Mouse (Mus musculus) cortical plate, adult 2 months (tissue): ENCODE results near the gene Mylk2. TPM values are rescaled to one million over a fixed set of nuclear protein-coding genes. Genes with fewer than 3 reads are reported as not detected.

Experiments
- H3K27ac ChIP-seq: fragments of 200-500 bp; 2 replicates; pipeline ENCODE4 v1.5.1; 2012; ENCODE audit warnings: low read length, control low read depth, inconsistent platforms; ENCODE audit not compliant: insufficient read depth
- H3K4me1 ChIP-seq: fragments of 200-500 bp; 2 replicates; pipeline ENCODE4 v1.6.1; 2011; ENCODE audit warnings: low read length; ENCODE audit not compliant: control insufficient read depth, insufficient read depth
- H3K4me3 ChIP-seq: fragments of 200-500 bp; 2 replicates; pipeline ENCODE4 v1.5.1; 2011; ENCODE audit warnings: mild to moderate bottlenecking, low read length, control low read depth; ENCODE audit not compliant: insufficient read depth
- CTCF ChIP-seq: fragments of 200-500 bp; IDR thresholded peaks from 2 replicates; pipeline ENCODE4 v1.5.1; 2011; ENCODE audit warnings: mild to moderate bottlenecking, control low read depth, low read length; ENCODE audit not compliant: insufficient read depth; ENCODE audit errors: extremely low read depth
- POLR2A ChIP-seq: fragments of 200-500 bp; IDR thresholded peaks from 2 replicates; pipeline ENCODE4 v1.6.1; 2011; ENCODE audit warnings: mild to moderate bottlenecking, low read length, control low read depth; ENCODE audit not compliant: insufficient read depth; ENCODE audit errors: extremely low read depth
- polyA plus RNA-seq: library from polyadenylated mRNA; depleted of rRNA; stranded (reverse); fragments of >200 nt; gene quantifications from 2 replicates; pipeline ENCODE4 v1.2.3, GENCODE M21; 2012

The Mylk2 gene
- polyA plus RNA-seq, 1 experiment: not detected

DNA sequence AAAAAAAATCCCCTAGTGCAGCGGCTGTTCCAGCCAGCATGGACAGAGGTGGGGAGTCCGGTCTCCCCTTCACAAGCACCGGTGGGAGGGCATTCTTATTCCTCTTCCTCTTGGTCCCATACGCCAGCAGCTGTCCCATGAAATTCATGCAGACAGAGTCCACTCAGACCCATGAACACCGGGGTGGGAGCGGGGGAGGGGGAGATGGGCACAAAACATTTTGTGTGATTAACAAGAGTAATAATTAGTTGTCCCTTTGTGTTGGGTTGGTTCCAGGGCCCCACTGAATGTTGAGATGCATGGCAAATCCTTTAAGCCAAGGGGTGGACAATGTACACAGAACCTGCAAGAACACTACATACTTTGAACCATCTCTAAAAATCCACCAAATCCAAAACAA, 30.0 kb downstream of the Mylk2 start:
- Histone ChIP-seq H3K4me3 (no peak overlapping the region), H3K27ac (no peak overlapping the region), H3K4me1 (no peaks in the 10 kb centered on the region)
- no peak for TF ChIP-seq CTCF
- TF ChIP-seq POLR2A: no peak

DNA sequence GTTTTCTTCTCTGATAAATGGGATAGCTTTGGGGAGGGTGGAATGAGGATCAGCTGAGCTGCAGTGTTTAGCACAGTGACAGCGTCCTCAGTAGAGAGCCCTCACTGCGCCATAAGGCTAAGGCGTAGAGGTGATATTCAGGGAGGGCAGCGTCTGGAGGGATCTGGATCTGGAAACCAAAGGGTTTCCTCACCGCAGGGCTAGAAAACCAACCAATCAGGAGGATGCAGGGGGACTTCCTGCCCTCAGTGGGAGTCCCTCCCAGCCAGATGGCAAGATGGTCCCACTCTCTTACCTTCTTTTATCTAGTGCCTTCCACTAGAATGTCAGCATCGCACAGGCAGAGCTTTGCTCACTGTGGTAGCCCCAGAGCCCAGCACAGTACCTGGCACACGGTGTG, 30.6 kb downstream of the Mylk2 start:
- Histone ChIP-seq H3K4me1 (no peaks in the 10 kb centered on the region), H3K27ac (no peak overlapping the region), H3K4me3 (no peak overlapping the region)
- TF ChIP-seq CTCF: no peak

DNA sequence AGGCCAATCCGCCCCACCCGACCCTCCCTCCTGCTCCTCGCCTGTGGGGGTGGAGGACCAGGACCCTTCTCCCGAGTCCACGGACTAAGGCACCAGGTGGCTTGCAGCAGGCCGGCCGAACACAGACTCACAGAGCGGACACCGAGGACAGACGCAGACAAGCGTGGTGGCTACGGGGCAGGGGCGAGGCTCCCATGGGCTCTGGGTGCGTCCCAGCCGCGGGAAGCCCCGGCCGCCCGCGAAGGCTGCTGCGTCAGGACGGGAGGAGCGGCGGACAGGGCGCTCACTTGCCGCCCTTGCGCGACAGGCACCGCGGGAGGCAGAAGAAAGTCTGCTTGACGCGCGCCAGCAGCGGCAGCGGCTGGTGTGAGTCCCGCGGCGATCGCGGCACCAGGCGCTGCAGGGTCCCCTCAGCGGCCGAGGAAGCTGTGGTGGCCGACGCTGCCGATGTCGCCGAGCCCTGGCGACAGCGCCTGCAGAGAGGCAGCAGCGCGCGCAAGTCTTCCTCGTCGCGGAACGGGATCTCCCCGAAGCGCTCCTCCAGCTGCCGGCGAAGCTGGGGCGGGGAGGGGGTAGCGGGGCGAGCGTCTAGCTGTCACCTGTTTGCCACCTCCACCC, 31.9 kb downstream of the Mylk2 start:
- Histone ChIP-seq H3K4me1 (no peaks in the 10 kb centered on the region), H3K4me3 (peak overlapping the region; percentile 24; the same call in 1 of the 2 replicates), H3K27ac (no peak overlapping the region)
- TF ChIP-seq CTCF (no peak), POLR2A (no peak)

- TF ChIP-seq CTCF (no peak), POLR2A (no peak)
- peak overlapping the region; percentile 24; the same call in 1 of the 2 replicates for H3K4me3 ChIP-seq
- H3K27ac ChIP-seq: no peak overlapping the region
- H3K4me1 ChIP-seq: no peaks in the 10 kb centered on the region
Measured at GRCm38 (mm10) chr2:152943568-152943967, 32.4 kb downstream of the Mylk2 start.

- Histone ChIP-seq H3K4me1 (no peaks in the 10 kb centered on the region), H3K27ac (no peak overlapping the region), H3K4me3 (no peak overlapping the region)
- no peak for TF ChIP-seq POLR2A
- TF ChIP-seq CTCF: no peak
Measured at GRCm38 (mm10) chr2:152944013-152944412, 32.9 kb downstream of the Mylk2 start.

- no peaks in the 10 kb centered on the region for H3K4me1 ChIP-seq
- H3K27ac ChIP-seq: no peak overlapping the region
- TF ChIP-seq POLR2A: no peak
- no peak overlapping the region for H3K4me3 ChIP-seq
Measured at GRCm38 (mm10) chr2:152947098-152947497, 35.9 kb downstream of the Mylk2 start.

- H3K27ac ChIP-seq: no peak overlapping the region
- H3K4me3 ChIP-seq: no peak overlapping the region
- H3K4me1 ChIP-seq: no peaks in the 10 kb centered on the region
- TF ChIP-seq POLR2A (no peak), CTCF (no peak)
Measured at GRCm38 (mm10) chr2:152948438-152949020, 37.4 kb downstream of the Mylk2 start.

- peak overlapping the region; percentile 56 for H3K4me3 ChIP-seq
- no peak for TF ChIP-seq POLR2A
- no peak for TF ChIP-seq CTCF
Measured at GRCm38 (mm10) chr2:152950358-152951064, 39.4 kb downstream of the Mylk2 start.

GRCm38 (mm10) chr2:152951065-152951849, 40.1 kb downstream of the Mylk2 start, which contains the start of gene Dusp15:
Dusp15 (minus strand) TSS chr2:152951698.
- H3K27ac ChIP-seq: peak within 1 kb of the TSS; percentile 41; the same call in 1 of the 2 replicates
- H3K4me3 ChIP-seq: peak within 1 kb of the TSS; percentile 56
- TF ChIP-seq CTCF (no peak), POLR2A (0 out of 2 replicates have a peak, but pooled peaks have one; percentile 36)
- no peaks in the 10 kb centered on the region for H3K4me1 ChIP-seq

More at GRCm38 (mm10) chr2:152950358-152951064, 39.4 kb downstream of the Mylk2 start:
- H3K27ac ChIP-seq: no peak overlapping the region
- H3K4me1 ChIP-seq: no peaks in the 10 kb centered on the region
